Mouse (Mus musculus) right cerebral cortex, postnatal 25 days (tissue): ENCODE measurements around the gene Ciz1.

Experiments
- DNase-seq: peaks from one replicate; pipeline ENCODE4 v3.0.0; 2022

Ciz1 gene

DNA sequence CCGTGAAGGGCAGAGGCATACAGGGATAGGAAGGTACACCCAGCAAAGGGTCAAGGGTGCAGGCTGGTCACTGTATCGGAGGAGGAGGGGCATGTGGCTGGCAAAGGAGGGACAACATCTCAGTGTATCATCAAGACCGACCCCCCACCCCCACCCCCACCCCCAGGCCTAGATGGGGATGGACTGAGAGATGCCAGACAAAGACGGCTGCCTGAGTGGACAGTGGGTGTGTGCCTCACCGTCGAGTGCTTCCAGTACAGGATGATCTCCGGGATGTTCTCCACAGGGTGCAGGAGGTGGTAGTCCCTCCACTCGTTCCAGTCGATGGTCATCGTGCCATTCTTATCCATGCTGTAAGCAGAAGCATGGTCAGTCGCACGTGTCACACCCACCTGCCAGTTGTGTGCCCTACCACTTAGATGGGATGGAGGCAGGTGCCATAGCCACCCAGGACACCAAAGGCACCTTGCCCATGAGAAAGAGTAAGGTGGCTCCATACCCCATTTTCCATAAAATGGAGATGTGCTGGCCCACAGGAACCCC is 68.0 kb downstream of the Ciz1 start:
- DNase-seq, result no peak

DNA sequence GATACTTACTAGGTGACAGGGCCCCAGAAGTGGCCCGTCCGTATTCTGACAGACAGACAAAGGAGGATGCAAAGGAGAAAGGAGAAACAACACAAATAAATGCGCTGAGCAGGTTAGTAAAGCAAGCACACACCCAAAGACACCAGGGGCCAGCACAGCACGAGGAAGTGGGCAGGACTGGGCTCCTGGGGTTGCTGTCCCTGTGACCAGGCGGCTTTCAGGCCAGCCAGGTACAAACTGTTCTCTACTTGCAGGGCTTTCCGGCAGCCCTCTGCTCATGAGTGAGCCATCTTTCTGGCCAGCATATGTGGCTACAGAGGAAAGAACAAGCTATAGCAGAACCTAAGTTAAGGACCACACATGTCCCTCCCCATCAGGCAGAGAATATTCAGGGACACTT is 68.5 kb downstream of the Ciz1 start:
- no peak for DNase-seq

DNA sequence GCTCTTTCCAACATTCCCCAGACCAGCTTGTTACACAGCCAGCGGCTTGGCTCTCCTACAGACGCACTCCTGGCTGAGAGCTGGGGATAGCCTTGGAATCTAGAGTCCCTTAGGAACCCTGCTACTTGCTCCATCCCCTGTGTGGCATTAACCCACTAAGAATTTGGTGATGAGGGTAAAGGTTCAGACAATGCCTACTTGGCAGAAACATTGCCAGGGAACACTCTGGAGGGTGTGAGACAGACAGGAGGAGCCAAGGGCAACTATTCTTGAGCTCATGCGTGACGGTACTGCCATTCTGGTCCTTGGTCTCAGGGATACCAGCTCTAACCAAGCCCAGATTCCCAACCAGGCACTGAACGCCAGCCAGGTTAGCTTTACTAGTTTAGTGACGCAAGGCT is 69.7 kb downstream of the Ciz1 start:
- no peak for DNase-seq

DNA sequence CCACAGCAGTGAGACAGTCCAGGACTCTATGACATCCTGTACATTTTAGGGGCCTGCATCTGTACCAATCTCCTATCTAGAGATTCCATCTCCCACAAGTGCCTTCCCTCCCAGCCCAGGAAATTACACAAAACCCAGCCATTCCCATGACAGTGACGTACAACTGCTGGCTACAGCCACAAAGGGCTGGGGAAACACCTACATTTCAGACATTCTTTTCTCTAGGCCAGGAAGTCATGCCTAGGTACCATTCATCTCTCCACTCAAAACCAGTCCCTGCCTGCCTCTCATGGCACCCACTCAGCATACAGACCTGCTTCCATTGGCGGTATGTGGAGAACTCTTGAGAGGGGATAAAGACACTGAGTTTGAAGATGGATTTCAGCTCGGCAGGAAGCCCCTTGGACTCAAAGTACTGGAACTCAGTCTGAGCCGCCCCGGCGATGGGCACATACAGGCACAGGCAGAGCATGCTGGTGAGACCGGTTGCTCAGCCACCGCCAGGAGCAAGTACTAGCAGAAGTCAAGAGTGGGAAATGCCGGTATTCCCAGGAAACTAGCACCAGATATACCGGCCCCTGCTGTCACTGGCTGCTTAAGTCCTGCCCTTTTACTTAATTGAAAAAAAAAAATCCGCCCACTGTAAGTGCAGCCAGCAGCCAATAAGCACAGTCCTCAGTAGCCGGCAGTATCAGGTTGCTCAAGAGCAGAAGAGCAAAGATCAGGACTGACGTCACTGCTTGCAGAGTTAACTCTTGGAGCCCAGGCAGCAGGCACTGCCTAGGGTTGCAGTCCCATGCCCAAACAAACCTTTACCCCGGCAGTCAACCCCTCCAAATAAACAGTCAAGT is 71.6 kb downstream of the Ciz1 start:
- no peak for DNase-seq

DNA sequence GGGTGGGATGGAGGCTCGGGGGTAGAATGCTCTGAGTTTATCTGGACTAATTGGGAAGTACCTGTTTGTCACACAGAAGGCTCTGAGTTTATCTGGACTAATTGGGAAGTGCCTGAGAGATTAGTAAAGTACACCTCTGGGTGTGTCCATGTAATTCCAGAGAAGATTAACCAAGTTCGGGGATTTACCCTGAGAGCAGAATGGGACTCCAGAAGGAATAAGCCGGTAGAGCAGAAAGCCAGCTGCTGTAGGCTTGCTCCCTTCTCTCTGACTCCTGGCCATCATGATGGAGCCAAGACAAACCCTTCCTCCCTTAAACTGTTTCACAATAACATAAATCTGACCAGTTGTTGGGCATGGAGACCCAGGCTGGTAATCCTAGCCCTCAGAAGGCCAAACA is 72.7 kb downstream of the Ciz1 start:
- no peak for DNase-seq

DNA sequence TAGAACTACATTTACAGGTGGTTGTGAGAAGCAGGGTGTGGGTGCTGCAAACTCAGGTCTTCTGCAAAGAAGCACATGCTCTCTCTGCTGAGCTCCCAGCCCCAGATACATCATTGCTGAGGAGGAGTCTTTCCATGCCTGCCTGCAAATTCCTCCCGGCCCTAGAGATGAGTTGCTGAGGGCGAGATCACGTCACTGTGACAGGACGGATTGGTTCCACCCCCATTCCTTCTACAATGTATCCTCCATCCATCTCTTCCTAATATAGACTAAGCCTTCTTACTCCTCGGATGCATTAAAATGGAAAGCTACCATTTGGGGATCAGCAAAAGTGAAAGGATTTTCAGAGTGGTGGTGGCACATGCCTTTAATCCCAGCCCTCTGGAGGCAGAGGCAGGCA is 73.4 kb downstream of the Ciz1 start:
- DNase-seq, result peak; percentile 36

DNA sequence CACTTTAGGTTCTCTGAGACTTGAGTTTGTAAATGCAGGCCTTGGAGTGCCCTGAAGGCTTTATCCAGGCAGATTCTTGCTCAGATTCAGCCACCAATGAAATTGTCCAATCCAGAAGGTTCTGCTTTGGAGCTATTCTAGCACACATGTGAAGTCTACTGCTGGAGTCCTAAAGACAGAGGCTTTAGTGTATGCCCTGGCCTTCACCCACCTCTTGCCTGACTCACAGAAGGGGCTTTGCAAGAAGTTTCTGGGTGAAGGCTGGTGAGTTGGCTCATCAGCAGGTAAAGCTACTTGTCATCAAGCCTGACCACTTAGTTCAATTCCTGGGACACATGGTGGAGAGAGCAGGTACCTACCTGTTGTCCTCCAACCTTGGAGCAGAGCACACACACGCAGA is 74.0 kb downstream of the Ciz1 start:
- DNase-seq, result no peak

DNA sequence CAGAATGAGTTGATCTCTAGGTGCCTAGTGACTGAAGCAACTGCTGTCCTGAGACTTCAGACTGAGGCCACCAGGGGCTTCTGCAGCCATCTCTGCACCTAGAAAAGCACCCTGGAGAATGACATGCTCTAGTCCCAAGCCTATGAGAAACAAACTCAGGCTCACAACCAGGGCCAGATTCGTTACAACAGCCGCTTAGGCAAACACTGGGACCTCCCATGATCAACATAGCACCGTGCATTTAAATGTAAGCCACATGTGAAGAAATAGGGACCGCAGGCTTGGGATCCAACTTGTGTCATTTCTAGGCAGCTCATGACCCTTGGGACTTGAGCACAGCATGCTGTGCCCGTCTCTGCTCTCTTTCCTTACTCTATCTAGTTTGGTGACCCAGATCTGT is 75.6 kb downstream of the Ciz1 start:
- no peak for DNase-seq

DNA sequence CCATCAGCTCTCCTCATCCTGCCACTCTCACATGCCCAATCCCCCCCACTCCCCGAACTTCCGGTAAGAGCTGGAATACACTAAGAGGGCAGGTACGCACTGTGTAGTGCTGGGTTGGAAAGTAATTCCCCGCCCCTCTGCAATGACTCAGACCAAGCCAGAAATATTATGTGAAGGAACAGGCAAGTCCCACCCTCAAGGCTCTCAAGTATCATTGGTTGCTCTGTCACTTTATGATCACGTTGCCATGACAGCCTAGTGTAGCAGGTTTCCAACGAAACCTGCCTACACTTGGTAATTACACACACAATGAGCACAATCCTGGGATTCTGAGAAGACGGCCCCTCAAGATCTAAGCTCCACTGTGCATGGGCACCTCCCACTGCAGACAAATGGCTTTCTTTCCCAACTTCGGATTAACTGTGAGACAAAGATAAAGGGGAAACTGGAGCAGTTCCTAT is 76.2 kb downstream of the Ciz1 start:
- DNase-seq, result peak; percentile 65

DNA sequence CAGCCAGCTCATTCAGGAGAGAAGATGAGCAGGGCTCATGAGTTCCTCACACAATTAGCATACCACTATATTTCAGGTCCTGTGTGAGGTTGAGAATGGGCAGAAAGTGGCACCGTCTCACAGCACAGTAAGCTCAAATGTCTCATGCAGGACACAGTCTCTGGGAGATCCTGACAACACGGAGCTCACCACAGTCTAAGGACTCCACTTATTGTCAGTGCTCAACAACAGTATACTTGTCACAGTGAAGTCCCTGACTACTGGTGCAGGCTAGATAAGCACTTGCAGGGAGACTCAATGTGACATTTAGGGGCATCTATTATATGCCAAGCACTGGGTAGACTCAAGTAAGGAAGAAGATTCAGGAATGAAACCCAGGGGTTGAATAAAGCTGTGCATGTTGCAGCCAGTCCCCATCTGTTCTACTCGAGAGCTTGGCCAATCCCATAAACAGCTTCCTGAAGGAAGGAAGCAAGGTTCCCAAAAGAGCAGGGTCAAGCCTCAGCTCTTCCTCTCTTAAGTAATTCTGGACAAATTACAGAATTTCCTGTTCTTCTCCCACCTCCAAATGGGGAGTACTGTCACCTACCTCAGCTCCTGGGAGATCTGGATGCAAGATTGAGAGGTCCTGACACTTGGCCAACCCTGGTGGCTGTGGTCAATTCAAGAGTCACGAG is 77.2 kb downstream of the Ciz1 start:
- no peak for DNase-seq
